Mouse (Mus musculus) liver, postnatal 0 days (tissue): ENCODE measurements around the gene 1110059E24Rik.

ENCODE experiments used
- CTCF ChIP-seq: sonication (generic); IDR thresholded peaks from 2 replicates; pipeline ENCODE4 v1.5.1; 2016; ENCODE audit warnings: antibody characterized with exemption, low read depth
- EP300 ChIP-seq: IDR thresholded peaks from 2 replicates; pipeline ENCODE4 v1.6.1; 2016; ENCODE audit warnings: antibody characterized with exemption, low read depth, mild to moderate bottlenecking

GRCm38 (mm10) chr19:21601541-21602101 is 51.2 kb downstream of the 1110059E24Rik start:
- no peak for TF ChIP-seq CTCF
- TF ChIP-seq EP300, result no peak
